Mouse (Mus musculus): Measurements from ENCODE around the gene Lpar6.

The Lpar6 gene

GRCm38 (mm10) chr14:73237848-73238321 lies at the start of gene Lpar6:
Gene Lpar6 (plus strand): TSS chr14:73237895.
- peak in 1 of 2 experiments; percentile 21 for DNase-seq (ENCODE audit: low spot score in 2 of 2)

- no peak for DNase-seq (ENCODE audit: low spot score in 2 of 2)
Measured at GRCm38 (mm10) chr14:73199058-73199457, 38.6 kb upstream of the Lpar6 start.

- DNase-seq (ENCODE audit: low spot score in 2 of 2) = no peak
Measured at GRCm38 (mm10) chr14:73201447-73201846, 36.2 kb upstream of the Lpar6 start.

GRCm38 (mm10) chr14:73204016-73204415 lies 33.7 kb upstream of the Lpar6 start:
- DNase-seq (ENCODE audit: low spot score in 2 of 2) = no peak

GRCm38 (mm10) chr14:73209262-73209661 lies 28.4 kb upstream of the Lpar6 start:
- no peak for DNase-seq (ENCODE audit: low spot score in 2 of 2)

- DNase-seq (ENCODE audit: low spot score in 2 of 2) = no peak
Measured at GRCm38 (mm10) chr14:73210196-73210595, 27.5 kb upstream of the Lpar6 start.

GRCm38 (mm10) chr14:73211477-73211876 lies 26.2 kb upstream of the Lpar6 start:
- no peak for DNase-seq (ENCODE audit: low spot score in 2 of 2)

- DNase-seq (ENCODE audit: low spot score in 2 of 2) = no peak
Measured at GRCm38 (mm10) chr14:73217062-73217461, 20.6 kb upstream of the Lpar6 start.

GRCm38 (mm10) chr14:73222316-73222970 lies 15.3 kb upstream of the Lpar6 start:
- no peak for DNase-seq (ENCODE audit: low spot score in 2 of 2)

GRCm38 (mm10) chr14:73226346-73226745 lies 11.3 kb upstream of the Lpar6 start:
- peak in 1 of 2 experiments; percentile 38 for DNase-seq (ENCODE audit: low spot score in 2 of 2)

- DNase-seq (ENCODE audit: low spot score in 2 of 2) = no peak
Measured at GRCm38 (mm10) chr14:73226849-73227248, 10.8 kb upstream of the Lpar6 start.

GRCm38 (mm10) chr14:73231286-73231982 lies 6.3 kb upstream of the Lpar6 start:
- no peak for DNase-seq (ENCODE audit: low spot score in 2 of 2)

- DNase-seq (ENCODE audit: low spot score in 2 of 2) = no peak
Measured at GRCm38 (mm10) chr14:73234468-73235031, 3.1 kb upstream of the Lpar6 start.

GRCm38 (mm10) chr14:73238498-73239250 lies 979 bp downstream of the Lpar6 start:
- peak in 1 of 2 experiments; percentile 13 for DNase-seq (ENCODE audit: low spot score in 2 of 2)

GRCm38 (mm10) chr14:73239291-73239690 lies 1.6 kb downstream of the Lpar6 start:
- DNase-seq (ENCODE audit: low spot score in 2 of 2) = peak in 1 of 2 experiments; percentile 5

GRCm38 (mm10) chr14:73239857-73240256 lies 2.2 kb downstream of the Lpar6 start:
- no peak for DNase-seq (ENCODE audit: low spot score in 2 of 2)

- DNase-seq (ENCODE audit: low spot score in 2 of 2) = no peak
Measured at GRCm38 (mm10) chr14:73244061-73244597, 6.4 kb downstream of the Lpar6 start.

GRCm38 (mm10) chr14:73250056-73250455 lies 12.4 kb downstream of the Lpar6 start:
- no peak for DNase-seq (ENCODE audit: low spot score in 2 of 2)

GRCm38 (mm10) chr14:73252276-73252675 lies 14.6 kb downstream of the Lpar6 start:
- DNase-seq (ENCODE audit: low spot score in 2 of 2) = no peak

GRCm38 (mm10) chr14:73253453-73254251 lies 16.0 kb downstream of the Lpar6 start:
- no peak for DNase-seq (ENCODE audit: low spot score in 2 of 2)

- DNase-seq (ENCODE audit: low spot score in 2 of 2) = no peak
Measured at GRCm38 (mm10) chr14:73254412-73254811, 16.7 kb downstream of the Lpar6 start.
